Mouse (Mus musculus) embryonic facial prominence, embryonic 13.5 days (tissue): ENCODE data around the gene Rhoj. TPM values are rescaled to one million over a fixed set of nuclear protein-coding genes. Genes with fewer than 3 reads are reported as not detected.

Experiments
- ATAC-seq: fragments of 200-750 bp; cut with Nextera tagmentation; 2 replicates; pipeline ENCODE4 v1.8.0; 2017; ENCODE audit warnings: low read depth; ENCODE audit not compliant: insufficient number of reproducible peaks, insufficient read depth, low FRiP score, low TSS enrichment
- H3K27ac ChIP-seq: fragments of 300-500 bp; sonication (generic); 2 replicates; pipeline ENCODE4 v1.5.1; 2015; ENCODE audit warnings: moderate library complexity, mild to moderate bottlenecking, inconsistent platforms
- H3K27me3 ChIP-seq: fragments of 300-500 bp; sonication (generic); 2 replicates; pipeline ENCODE4 v1.6.1; 2015; ENCODE audit warnings: mild to moderate bottlenecking, inconsistent platforms
- H3K36me3 ChIP-seq: fragments of 300-500 bp; sonication (generic); 2 replicates; pipeline ENCODE4 v1.6.1; 2015; ENCODE audit warnings: mild to moderate bottlenecking, inconsistent platforms
- H3K4me1 ChIP-seq: fragments of 300-500 bp; sonication (generic); 2 replicates; pipeline ENCODE4 v1.6.1; 2015; ENCODE audit warnings: inconsistent platforms
- H3K4me2 ChIP-seq: fragments of 300-500 bp; sonication (generic); 2 replicates; pipeline ENCODE4 v1.6.1; 2015; ENCODE audit warnings: moderate library complexity, mild to moderate bottlenecking, inconsistent platforms
- H3K4me3 ChIP-seq: fragments of 300-500 bp; sonication (generic); 2 replicates; pipeline ENCODE4 v1.5.1; 2015; ENCODE audit warnings: mild to moderate bottlenecking, inconsistent platforms
- H3K9ac ChIP-seq: fragments of 300-500 bp; sonication (generic); 2 replicates; pipeline ENCODE4 v1.6.1; 2015; ENCODE audit warnings: mild to moderate bottlenecking, inconsistent platforms
- H3K9me3 ChIP-seq: fragments of 300-500 bp; sonication (generic); 2 replicates; pipeline ENCODE4 v1.6.1; 2016; ENCODE audit warnings: inconsistent platforms
- whole genome bisulfite sequencing: fragments of 180-500 bp; shearing (Covaris S2); methylation state at CpG from one replicate; pipeline ENCODE4 v1.1.7; 2015; ENCODE audit warnings: mixed read lengths; 5-methylcytosine and 5-hydroxymethylcytosine counted together
- polyA plus RNA-seq: library from polyadenylated mRNA; unstranded; fragments of >200 nt; fragmentation: Nextera tagmentation; extraction: Ambion mirVana; gene quantifications from 2 replicates; pipeline ENCODE4 v1.2.1, GENCODE M21; 2015

Rhoj gene
- 34.0 and 42.6 TPM in 2 replicates for polyA plus RNA-seq

- peak within 1 kb of the TSS; percentile 90 for H3K4me2 ChIP-seq
- H3K9ac ChIP-seq: peak within 1 kb of the TSS; percentile 83
- H3K4me3 ChIP-seq: peak within 1 kb of the TSS; percentile 59
- WGBS: under 1% methylated on average over 34 of the region's 34 CpGs
- peak; percentile 70 for ATAC-seq
- H3K36me3 ChIP-seq: no peaks in the 10 kb centered on the region
- no peaks in the 10 kb centered on the region for H3K9me3 ChIP-seq
- no peaks in the 10 kb centered on the region; the same call in 1 of the 2 replicates for H3K27me3 ChIP-seq
- H3K4me1 ChIP-seq: peaks cover 9% of the 10 kb centered on the region
- peak within 1 kb of the TSS; percentile 94 for H3K27ac ChIP-seq
These were observed at the start of gene Rhoj for GRCm38 (mm10) chr12:75307961-75308951. Rhoj (plus strand) TSS chr12:75308322.

- H3K4me1 ChIP-seq: no peaks in the 10 kb centered on the region
- no peak overlapping the region for H3K27ac ChIP-seq
- no peaks in the 10 kb centered on the region for H3K36me3 ChIP-seq
- no peak overlapping the region for H3K4me2 ChIP-seq
- no peak for ATAC-seq
- H3K4me3 ChIP-seq: no peak overlapping the region
- no peaks in the 10 kb centered on the region for H3K9me3 ChIP-seq
- no peak overlapping the region for H3K9ac ChIP-seq
- H3K27me3 ChIP-seq: no peaks in the 10 kb centered on the region
- 66% methylated on average over 4 of the region's 4 CpGs for WGBS
These were observed 36.4 kb upstream of the Rhoj start for GRCm38 (mm10) chr12:75271726-75272125.

GRCm38 (mm10) chr12:75275730-75276129 is 32.4 kb upstream of the Rhoj start:
- ATAC-seq: no peak
- Histone ChIP-seq H3K27me3 (no peaks in the 10 kb centered on the region), H3K9me3 (no peaks in the 10 kb centered on the region), H3K4me3 (no peak overlapping the region), H3K36me3 (no peaks in the 10 kb centered on the region), H3K27ac (no peak overlapping the region), H3K9ac (no peak overlapping the region), H3K4me2 (no peak overlapping the region), H3K4me1 (no peaks in the 10 kb centered on the region)
- WGBS: 70% methylated on average over 2 of the region's 2 CpGs

GRCm38 (mm10) chr12:75277425-75277824 is 30.7 kb upstream of the Rhoj start:
- no peak for ATAC-seq
- H3K4me2 ChIP-seq: no peak overlapping the region
- H3K27me3 ChIP-seq: no peaks in the 10 kb centered on the region
- no peaks in the 10 kb centered on the region for H3K4me1 ChIP-seq
- H3K9me3 ChIP-seq: no peaks in the 10 kb centered on the region
- H3K9ac ChIP-seq: no peak overlapping the region
- H3K36me3 ChIP-seq: no peaks in the 10 kb centered on the region
- no peak overlapping the region for H3K27ac ChIP-seq
- WGBS: 91% methylated on average over 2 of the region's 2 CpGs
- no peak overlapping the region for H3K4me3 ChIP-seq

GRCm38 (mm10) chr12:75280502-75280901 is 27.6 kb upstream of the Rhoj start:
- no peaks in the 10 kb centered on the region for H3K27me3 ChIP-seq
- H3K4me2 ChIP-seq: no peak overlapping the region
- no peaks in the 10 kb centered on the region for H3K9me3 ChIP-seq
- WGBS: 71% methylated on average over 7 of the region's 7 CpGs
- no peak overlapping the region for H3K4me3 ChIP-seq
- H3K9ac ChIP-seq: no peak overlapping the region
- H3K4me1 ChIP-seq: peaks cover 6% of the 10 kb centered on the region; the same call in 1 of the 2 replicates
- no peak overlapping the region for H3K27ac ChIP-seq
- ATAC-seq: no peak
- H3K36me3 ChIP-seq: no peaks in the 10 kb centered on the region

- no peak overlapping the region for H3K4me3 ChIP-seq
- H3K4me2 ChIP-seq: no peak overlapping the region
- no peaks in the 10 kb centered on the region for H3K9me3 ChIP-seq
- no peak overlapping the region for H3K9ac ChIP-seq
- 49% methylated on average over 2 of the region's 2 CpGs for WGBS
- peaks cover 19% of the 10 kb centered on the region for H3K4me1 ChIP-seq
- no peak overlapping the region for H3K27ac ChIP-seq
- no peak for ATAC-seq
- H3K36me3 ChIP-seq: no peaks in the 10 kb centered on the region
- H3K27me3 ChIP-seq: no peaks in the 10 kb centered on the region
These were observed 24.9 kb upstream of the Rhoj start for GRCm38 (mm10) chr12:75283226-75283625.

GRCm38 (mm10) chr12:75286166-75286565 is 22.0 kb upstream of the Rhoj start:
- no peaks in the 10 kb centered on the region for H3K36me3 ChIP-seq
- no peak for ATAC-seq
- no peaks in the 10 kb centered on the region for H3K9me3 ChIP-seq
- no peaks in the 10 kb centered on the region for H3K27me3 ChIP-seq
- no peak overlapping the region for H3K9ac ChIP-seq
- no peak overlapping the region for H3K27ac ChIP-seq
- H3K4me2 ChIP-seq: no peak overlapping the region
- H3K4me3 ChIP-seq: no peak overlapping the region
- peaks cover 19% of the 10 kb centered on the region for H3K4me1 ChIP-seq
- 58% methylated on average over 3 of the region's 3 CpGs for WGBS

- no peaks in the 10 kb centered on the region for H3K9me3 ChIP-seq
- no peak for ATAC-seq
- no peak overlapping the region for H3K9ac ChIP-seq
- no peak overlapping the region for H3K27ac ChIP-seq
- H3K4me1 ChIP-seq: peaks cover 12% of the 10 kb centered on the region
- no peaks in the 10 kb centered on the region for H3K36me3 ChIP-seq
- 74% methylated on average over 2 of the region's 2 CpGs for WGBS
- H3K4me3 ChIP-seq: no peak overlapping the region
- H3K27me3 ChIP-seq: no peaks in the 10 kb centered on the region
- H3K4me2 ChIP-seq: no peak overlapping the region
These were observed 17.6 kb upstream of the Rhoj start for GRCm38 (mm10) chr12:75290524-75290923.

GRCm38 (mm10) chr12:75291556-75291955 is 16.6 kb upstream of the Rhoj start:
- no peak for ATAC-seq
- 92% methylated on average over 5 of the region's 5 CpGs for WGBS
- Histone ChIP-seq H3K27ac (no peak overlapping the region), H3K4me1 (peaks cover 2% of the 10 kb centered on the region; the same call in 1 of the 2 replicates), H3K4me3 (no peak overlapping the region), H3K9me3 (no peaks in the 10 kb centered on the region), H3K4me2 (no peak overlapping the region), H3K9ac (no peak overlapping the region), H3K36me3 (no peaks in the 10 kb centered on the region), H3K27me3 (no peaks in the 10 kb centered on the region)

- 73% methylated on average over 6 of the region's 6 CpGs for WGBS
- no peak overlapping the region for H3K9ac ChIP-seq
- H3K4me1 ChIP-seq: no peaks in the 10 kb centered on the region
- H3K9me3 ChIP-seq: no peaks in the 10 kb centered on the region
- H3K4me3 ChIP-seq: no peak overlapping the region
- H3K27me3 ChIP-seq: no peaks in the 10 kb centered on the region
- H3K27ac ChIP-seq: no peak overlapping the region
- no peak for ATAC-seq
- no peaks in the 10 kb centered on the region for H3K36me3 ChIP-seq
- H3K4me2 ChIP-seq: no peak overlapping the region
These were observed 15.2 kb upstream of the Rhoj start for GRCm38 (mm10) chr12:75292939-75293338.

GRCm38 (mm10) chr12:75299865-75300264 is 8.3 kb upstream of the Rhoj start:
- H3K4me3 ChIP-seq: no peak overlapping the region
- no peaks in the 10 kb centered on the region for H3K27me3 ChIP-seq
- H3K9ac ChIP-seq: no peak overlapping the region
- no peak for ATAC-seq
- H3K27ac ChIP-seq: no peak overlapping the region
- WGBS: 67% methylated on average over 1 of the region's 1 CpGs
- no peaks in the 10 kb centered on the region for H3K9me3 ChIP-seq
- H3K4me1 ChIP-seq: no peaks in the 10 kb centered on the region
- no peaks in the 10 kb centered on the region for H3K36me3 ChIP-seq
- no peak overlapping the region for H3K4me2 ChIP-seq

GRCm38 (mm10) chr12:75304132-75304531 is 4.0 kb upstream of the Rhoj start:
- Histone ChIP-seq H3K27ac (no peak overlapping the region), H3K9ac (no peak overlapping the region), H3K9me3 (no peaks in the 10 kb centered on the region), H3K4me1 (peaks cover 4% of the 10 kb centered on the region; the same call in 1 of the 2 replicates), H3K36me3 (no peaks in the 10 kb centered on the region), H3K4me2 (no peak overlapping the region), H3K4me3 (no peak overlapping the region), H3K27me3 (no peaks in the 10 kb centered on the region)
- WGBS: 88% methylated on average over 6 of the region's 6 CpGs
- no peak for ATAC-seq
